Mouse (Mus musculus) c-Kit-positive CD71-negative TER-119-negative erythroid progenitor cells, embryonic 14.5 days (primary cell): Measurements from ENCODE around the gene St8sia1.
"Not testable (repeated sequence)": the region's sequence is repeated elsewhere in the genome, so short reads cannot be mapped to it uniquely, and the experiment has no call there.

ENCODE experiments used
- DNase-seq: peaks from one replicate; pipeline ENCODE4 v3.0.0-alpha.2; 2013; ENCODE audit warnings: low read depth

St8sia1 gene

GRCm38 (mm10) chr6:142964076-142964530, at the start of gene St8sia1:
St8sia1 (minus strand) TSS chr6:142964452.
- no peak for DNase-seq

- DNase-seq = no peak
Measured at GRCm38 (mm10) chr6:143012513-143013215, 48.4 kb upstream of the St8sia1 start.

GRCm38 (mm10) chr6:143008865-143009264, 44.6 kb upstream of the St8sia1 start:
- no peak for DNase-seq

GRCm38 (mm10) chr6:143005209-143005608, 41.0 kb upstream of the St8sia1 start:
- not testable (repeated sequence) for DNase-seq

- DNase-seq = no peak
Measured at GRCm38 (mm10) chr6:143004801-143005200, 40.5 kb upstream of the St8sia1 start.

GRCm38 (mm10) chr6:142998221-142998999, 34.2 kb upstream of the St8sia1 start:
- no peak for DNase-seq

GRCm38 (mm10) chr6:142996887-142997286, 32.6 kb upstream of the St8sia1 start:
- no peak for DNase-seq

- DNase-seq = no peak
Measured at GRCm38 (mm10) chr6:142995567-142995966, 31.3 kb upstream of the St8sia1 start.

- no peak for DNase-seq
Measured at GRCm38 (mm10) chr6:142994821-142995220, 30.6 kb upstream of the St8sia1 start.

GRCm38 (mm10) chr6:142993705-142994698, 29.8 kb upstream of the St8sia1 start:
- no peak for DNase-seq

- no peak for DNase-seq
Measured at GRCm38 (mm10) chr6:142992971-142993370, 28.7 kb upstream of the St8sia1 start.

GRCm38 (mm10) chr6:142992099-142992498, 27.8 kb upstream of the St8sia1 start:
- no peak for DNase-seq

GRCm38 (mm10) chr6:142991391-142992059, 27.3 kb upstream of the St8sia1 start:
- no peak for DNase-seq

GRCm38 (mm10) chr6:142990516-142990915, 26.3 kb upstream of the St8sia1 start:
- no peak for DNase-seq

- no peak for DNase-seq
Measured at GRCm38 (mm10) chr6:142989495-142989894, 25.2 kb upstream of the St8sia1 start.

- DNase-seq = peak; percentile 32
Measured at GRCm38 (mm10) chr6:142988753-142989152, 24.5 kb upstream of the St8sia1 start.

GRCm38 (mm10) chr6:142988231-142988630, 24.0 kb upstream of the St8sia1 start:
- DNase-seq = no peak

GRCm38 (mm10) chr6:142987616-142988015, 23.4 kb upstream of the St8sia1 start:
- DNase-seq = no peak

- not testable (repeated sequence) for DNase-seq
Measured at GRCm38 (mm10) chr6:142986706-142987105, 22.5 kb upstream of the St8sia1 start.

- not testable (repeated sequence) for DNase-seq
Measured at GRCm38 (mm10) chr6:142985561-142986238, 21.4 kb upstream of the St8sia1 start.
